Mouse (Mus musculus): ENCODE data around the gene Slc2a3.

The Slc2a3 gene

DNA sequence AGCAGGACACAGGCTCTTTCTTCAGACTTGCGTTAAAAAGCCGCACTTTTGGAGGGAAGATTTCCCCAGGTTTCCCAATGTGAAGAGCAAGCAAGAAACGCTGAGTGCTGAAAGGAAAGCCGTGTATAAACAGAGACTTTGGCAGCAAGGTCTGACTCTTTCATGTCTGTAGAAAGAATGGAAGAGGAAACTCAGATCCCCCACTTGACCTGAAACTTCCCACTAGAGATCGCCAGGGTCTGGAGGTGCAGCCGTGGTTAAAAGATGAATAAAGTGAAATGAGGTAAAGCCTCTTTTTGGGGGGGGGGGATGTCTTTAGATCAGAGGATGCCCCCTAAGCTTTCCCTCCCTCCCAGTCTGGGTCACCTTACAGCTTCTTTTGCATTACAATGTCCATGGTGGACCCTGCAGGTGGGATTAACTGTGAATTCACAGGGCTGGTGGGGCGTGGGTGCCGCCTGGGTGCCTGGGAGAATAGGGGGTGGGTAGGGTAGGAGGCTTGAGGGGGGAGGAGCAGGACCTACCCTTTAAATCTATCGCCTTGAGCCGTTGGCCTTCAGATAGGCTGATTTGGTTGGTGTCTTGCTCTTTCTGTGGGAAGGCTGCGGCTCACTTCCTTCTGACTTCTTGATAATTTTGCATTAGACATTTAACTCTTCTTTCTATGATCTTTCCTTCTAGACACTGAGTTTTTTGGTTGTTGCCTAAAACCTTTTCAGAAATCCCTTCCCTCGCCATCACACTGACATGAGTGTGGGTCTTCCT lies 94.2 kb downstream of the Slc2a3 start, which contains the start of gene Nanog:
TSS of gene Nanog (plus strand) at position 454 of the 765 bp plus-strand sequence.
- no peak for DNase-seq (ENCODE audit: low read depth)

DNA sequence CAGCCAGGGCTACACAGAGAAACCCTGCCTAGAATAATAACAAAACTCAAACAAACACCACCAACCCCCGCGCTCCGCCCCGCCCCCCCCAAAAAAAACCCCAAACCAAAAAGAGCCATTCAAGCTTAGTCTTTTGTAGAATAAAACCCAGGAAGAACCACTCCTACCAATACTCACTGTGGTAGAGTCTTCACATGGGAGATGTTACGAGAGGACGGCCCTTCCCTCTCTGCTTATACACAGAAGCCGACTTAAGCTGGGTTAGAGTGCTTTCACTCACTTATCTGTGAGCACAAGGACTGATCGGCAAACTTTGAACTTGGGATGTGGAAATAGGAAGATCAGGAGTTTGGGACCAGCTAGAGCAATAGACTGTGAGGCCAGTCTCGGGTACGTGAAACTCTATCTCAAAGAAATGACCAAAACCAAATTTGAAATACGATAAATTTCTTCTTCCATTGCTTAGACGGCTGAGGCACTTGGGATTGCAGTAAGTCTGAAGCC lies 95.1 kb downstream of the Slc2a3 start:
- no peak for DNase-seq (ENCODE audit: low read depth)

DNA sequence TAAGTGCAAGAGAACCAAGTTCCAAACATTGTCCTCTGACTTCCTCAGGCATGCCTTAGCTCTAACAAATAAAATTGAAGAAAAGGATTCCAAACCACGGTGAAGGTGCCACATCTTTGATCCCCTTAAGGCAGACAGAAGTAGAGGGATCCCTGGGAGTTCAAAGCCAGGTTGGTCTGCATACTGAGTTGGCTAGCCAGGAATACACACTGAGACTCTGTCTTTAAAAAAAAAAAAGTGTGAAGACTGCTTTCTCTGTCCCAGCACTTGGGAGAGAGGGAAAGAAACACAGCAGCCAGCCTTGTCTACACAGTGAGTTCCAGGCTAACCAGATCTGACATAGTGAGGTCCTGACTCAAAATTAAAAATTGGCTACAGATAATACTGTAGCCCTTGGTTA lies 97.7 kb downstream of the Slc2a3 start:
- DNase-seq (ENCODE audit: low read depth), result no peak

DNA sequence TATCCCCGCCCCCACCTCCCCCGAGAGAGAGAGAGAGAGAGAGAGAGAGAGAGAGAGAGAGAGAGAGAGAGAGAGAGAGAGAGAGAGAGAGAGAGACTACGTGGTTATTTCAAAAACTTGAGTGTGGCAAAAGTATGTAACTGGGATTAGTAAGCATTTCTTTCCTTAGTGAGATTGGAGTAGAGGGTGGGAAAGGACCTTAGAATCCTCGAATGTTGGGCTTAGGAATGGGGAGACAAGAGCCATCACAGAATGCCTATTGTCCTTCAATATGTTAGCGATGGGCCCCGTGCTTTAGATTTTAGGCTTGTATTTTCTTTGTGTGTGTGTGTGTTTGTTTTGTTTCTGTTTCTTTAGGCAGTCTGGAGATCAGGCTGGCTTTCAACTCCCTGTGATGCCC lies 98.2 kb downstream of the Slc2a3 start:
- no peak for DNase-seq (ENCODE audit: low read depth)

DNA sequence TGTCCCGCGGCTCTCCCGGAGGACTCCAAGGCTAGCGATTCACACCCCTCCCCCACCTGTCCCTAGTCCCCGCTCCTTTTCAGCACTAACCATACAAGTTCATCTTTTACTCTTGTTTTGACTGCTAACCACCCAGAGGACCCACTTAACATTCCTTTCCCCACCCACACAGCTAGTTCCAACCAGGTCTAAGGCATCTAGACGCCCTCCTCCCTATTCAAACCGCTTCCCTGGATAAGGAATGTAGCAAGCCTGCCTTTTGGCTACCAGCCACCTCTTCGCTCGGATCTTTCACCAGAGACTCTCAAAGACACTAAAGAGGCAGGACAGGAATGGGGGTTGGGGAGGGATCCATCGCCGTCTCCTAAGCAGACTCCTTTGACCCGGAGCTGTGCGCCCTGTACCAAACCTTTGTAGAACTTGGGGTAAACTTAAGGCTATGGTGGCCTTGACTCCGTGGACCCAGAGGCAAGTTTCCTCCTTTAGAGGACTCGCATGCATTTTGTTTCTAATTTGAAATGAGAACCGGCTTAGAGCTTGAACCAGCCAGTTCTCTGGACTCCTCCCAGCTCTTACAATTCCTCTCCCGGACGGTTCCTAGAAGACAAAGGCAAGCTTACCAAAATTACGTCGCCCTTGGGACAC lies 98.8 kb downstream of the Slc2a3 start:
- no peak for DNase-seq (ENCODE audit: low read depth)

DNA sequence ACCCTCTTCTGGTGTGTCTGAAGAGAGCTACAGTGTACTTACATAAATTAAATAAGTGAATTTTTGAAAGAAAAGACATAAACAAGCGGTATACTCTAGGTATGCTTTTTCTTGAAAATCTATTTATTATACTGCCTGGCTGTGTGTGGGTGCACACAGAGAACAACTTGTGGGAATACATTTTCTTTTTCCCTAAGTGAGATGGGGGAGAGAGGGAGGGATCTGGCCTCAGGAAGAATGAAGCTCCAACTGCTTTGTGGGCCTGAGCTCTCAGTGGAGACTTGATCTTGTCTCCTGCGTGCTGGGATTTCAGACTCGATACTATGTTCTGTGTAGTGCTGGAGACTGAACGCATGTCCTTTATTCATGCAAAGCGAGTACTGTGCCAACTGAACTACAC lies 99.6 kb downstream of the Slc2a3 start:
- no peak for DNase-seq (ENCODE audit: low read depth)

DNA sequence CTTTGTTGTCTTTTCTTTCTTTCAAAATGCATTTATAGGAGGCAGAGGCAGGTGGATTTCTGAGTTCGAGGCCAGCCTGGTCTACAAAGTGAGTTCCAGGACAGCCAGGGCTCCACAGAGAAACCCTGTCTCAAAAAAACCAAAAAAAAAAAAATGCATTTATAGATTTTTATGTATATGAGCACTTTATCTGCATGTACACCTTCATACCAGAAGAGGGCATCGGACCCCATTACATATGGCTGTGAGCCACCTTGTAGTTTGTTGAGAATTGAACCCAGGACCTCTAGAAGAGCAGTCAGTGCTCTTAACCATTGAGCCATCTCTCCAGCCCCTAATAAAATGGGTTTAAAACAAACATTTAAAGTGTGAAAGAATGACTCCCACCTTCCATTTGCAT lies 101.8 kb downstream of the Slc2a3 start:
- DNase-seq (ENCODE audit: low read depth), result peak; percentile 6

DNA sequence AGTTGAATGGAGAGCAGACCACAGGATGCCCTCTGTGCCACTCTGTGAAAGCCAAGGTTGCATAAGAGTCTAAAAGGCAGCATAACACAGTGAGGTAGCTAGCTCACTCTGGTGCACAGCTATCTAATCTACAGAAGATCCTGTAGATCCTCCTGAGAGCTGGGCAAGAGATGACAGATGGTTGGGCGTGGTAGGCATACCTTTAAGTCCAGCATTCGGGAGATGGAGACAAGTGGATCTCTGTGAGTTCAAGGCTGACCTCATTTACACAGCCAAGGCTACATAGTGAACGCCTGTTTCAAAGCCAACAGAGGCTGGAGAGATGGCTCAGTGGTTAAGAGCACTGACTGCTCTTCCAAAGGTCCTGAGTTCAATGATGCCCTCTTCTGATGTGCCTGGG lies 106.0 kb downstream of the Slc2a3 start:
- DNase-seq (ENCODE audit: low read depth), result no peak

DNA sequence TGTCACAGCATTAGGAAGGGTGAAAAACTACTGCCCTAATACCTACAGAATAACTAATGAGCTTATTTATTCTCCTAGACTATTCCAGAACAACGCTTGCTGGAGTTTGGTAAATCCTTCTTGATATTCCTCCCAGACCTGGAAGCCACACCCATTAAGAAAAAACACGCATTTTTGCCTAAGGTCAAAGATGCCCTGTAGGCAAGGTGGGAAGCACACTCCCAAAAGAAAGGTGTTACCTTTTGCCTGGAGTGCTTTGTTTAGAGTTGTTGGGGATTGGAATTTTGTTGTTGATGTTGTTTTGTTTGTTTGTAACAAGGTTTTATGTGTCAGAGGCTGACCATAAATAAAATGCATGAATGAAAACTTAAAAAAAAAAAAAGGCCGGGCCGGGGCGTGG lies 111.4 kb downstream of the Slc2a3 start:
- DNase-seq (ENCODE audit: low read depth), result no peak

DNA sequence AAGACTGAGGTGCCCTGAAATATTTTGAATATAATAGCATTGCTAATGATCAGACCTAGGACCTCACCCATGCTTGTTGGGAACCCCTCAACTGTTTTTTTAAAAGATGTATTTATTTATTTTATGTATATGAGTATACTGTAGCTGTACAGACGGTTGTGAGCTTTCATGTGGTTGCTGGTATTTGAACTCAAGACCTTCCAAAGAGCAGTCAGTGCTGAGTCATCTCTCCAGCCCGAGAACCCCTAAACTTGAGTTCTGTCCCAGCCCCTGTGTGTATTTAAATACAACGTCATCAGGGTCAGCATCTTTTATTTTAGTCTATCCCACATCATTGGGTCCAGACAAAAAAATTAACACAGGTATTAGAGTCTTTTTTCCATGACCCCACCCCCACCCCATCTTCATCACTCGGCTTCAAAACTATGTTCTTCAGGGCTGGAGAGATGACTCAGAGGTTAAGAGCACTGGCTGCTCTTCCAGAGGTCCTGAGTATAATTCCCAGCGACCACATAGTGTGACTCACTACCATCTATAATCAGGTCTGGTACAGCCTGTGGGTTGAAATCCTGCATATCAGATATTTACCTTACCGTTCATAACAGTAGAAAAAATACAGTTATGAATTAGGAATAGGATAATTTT lies 111.9 kb downstream of the Slc2a3 start:
- no peak for DNase-seq (ENCODE audit: low read depth)

DNA sequence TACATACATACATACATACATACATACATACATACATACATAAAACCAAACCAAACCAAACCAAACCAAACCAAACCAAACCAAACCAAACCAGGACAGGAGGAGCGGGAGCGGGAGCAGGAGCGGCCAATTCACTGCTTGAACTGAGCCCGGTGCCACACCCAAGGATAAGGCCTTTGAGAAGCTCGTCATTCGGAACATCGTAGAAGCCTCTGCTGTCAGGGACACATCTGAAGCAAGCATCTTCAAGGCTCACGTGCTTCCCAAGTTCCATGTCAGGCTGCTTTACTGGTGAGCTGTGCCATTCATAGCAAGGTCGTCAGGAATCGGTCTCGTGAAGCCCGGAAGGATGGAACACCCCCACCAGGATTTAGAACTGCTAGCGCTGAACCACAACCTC lies 114.7 kb downstream of the Slc2a3 start:
- no peak for DNase-seq (ENCODE audit: low read depth)

DNA sequence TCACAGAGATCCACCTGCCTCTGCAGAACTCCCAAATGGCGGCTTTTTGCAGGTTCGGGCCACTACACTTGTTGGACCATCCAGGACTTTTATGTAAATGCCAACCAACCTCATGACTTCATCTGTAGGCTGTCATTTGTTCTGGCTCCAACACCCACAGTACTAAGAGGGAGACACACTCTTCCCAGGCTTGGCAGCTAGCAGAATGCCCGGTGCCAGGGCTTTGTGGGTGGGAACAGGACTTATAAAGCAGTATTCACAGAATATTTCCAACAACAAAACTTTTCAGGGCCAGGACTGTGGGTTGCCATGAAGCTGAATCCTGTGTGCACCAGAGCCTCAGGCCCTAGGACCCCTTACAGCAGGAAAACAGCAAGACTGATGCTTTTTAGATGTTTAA lies 118.8 kb downstream of the Slc2a3 start:
- DNase-seq (ENCODE audit: low read depth), result no peak
